Mouse (Mus musculus) layer of hippocampus, postnatal 36 days (tissue): ENCODE measurements around the gene Klf3. TPM values are rescaled to one million over a fixed set of nuclear protein-coding genes. Genes with fewer than 3 reads are reported as not detected.
"Not testable (repeated sequence)": the region's sequence is repeated elsewhere in the genome, so short reads cannot be mapped to it uniquely, and the experiment has no call there.

Experiments
- DNase-seq, 2 experiments: peaks; one replicate each; pipeline ENCODE4 v3.0.0; 2022
- total RNA-seq, 2 experiments: library from RNA; stranded (reverse); gene quantifications; 2 replicates each; pipeline ENCODE4 v1.2.3; 2021

Klf3 gene
- total RNA-seq, 2 experiments from 2014 or later, result 49.7 to 52.7 TPM

- DNase-seq, result no peak
These were observed 76.1 kb downstream of the Klf3 start for GRCm38 (mm10) chr5:64879241-64879640.

DNA sequence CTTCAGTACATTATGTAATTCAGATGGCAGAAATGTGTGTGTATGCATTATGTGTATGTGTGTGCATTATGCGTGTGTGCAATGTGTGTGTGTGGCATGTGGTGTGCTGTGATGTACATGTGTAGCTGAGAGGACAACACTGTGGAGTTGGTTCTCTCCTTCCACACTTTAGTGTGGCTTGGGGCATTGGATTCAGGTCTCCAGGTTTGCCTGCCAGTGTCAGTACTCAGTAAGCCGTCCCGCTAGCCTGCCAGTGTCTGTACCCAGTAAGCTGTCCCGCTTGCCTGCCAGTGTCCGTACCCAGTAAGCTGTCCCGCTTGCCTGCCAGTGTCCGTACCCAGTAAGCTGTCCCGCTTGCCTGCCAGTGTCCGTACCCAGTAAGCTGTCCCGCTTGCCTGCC lies 78.4 kb downstream of the Klf3 start:
- DNase-seq, result not testable (repeated sequence)

GRCm38 (mm10) chr5:64881976-64882375 lies 78.8 kb downstream of the Klf3 start:
- not testable (repeated sequence) for DNase-seq

Other genes with a start within 250 kb of the Klf3 start
- under 1 TPM; 0.20 to 0.78 TPM for gene Tlr1, start 130.2 kb downstream of the Klf3 start, total RNA-seq
- under 1 TPM; 0.55 to 0.86 TPM for gene Tlr6, start 156.7 kb downstream of the Klf3 start, total RNA-seq
- 1 to 10 TPM; 3.7 to 6.1 TPM for gene Fam114a1, start 166.7 kb downstream of the Klf3 start, total RNA-seq